Mouse (Mus musculus) liver, adult 2 months (tissue): ENCODE results near the gene Slc45a3. TPM values are rescaled to one million over a fixed set of nuclear protein-coding genes. Genes with fewer than 3 reads are reported as not detected.

Experiments
- DNase-seq: peaks from one replicate; pipeline ENCODE4 v3.0.0-alpha.2; 2011; ENCODE audit warnings: low read depth, low spot score; ENCODE audit errors: extremely low read depth
- H3K27ac ChIP-seq: fragments of 200-500 bp; replicated peaks from 2 replicates; pipeline ENCODE4 v1.5.1; 2012; ENCODE audit warnings: low read depth, mild to moderate bottlenecking, control low read depth, inconsistent platforms, low read length; ENCODE audit not compliant: insufficient read depth
- H3K27me3 ChIP-seq: fragments of 200-500 bp; 2 replicates; pipeline ENCODE4 v1.6.1; 2012; ENCODE audit warnings: mild to moderate bottlenecking, moderate library complexity, low read length, inconsistent platforms; ENCODE audit not compliant: control insufficient read depth, insufficient read depth
- H3K36me3 ChIP-seq: fragments of 200-500 bp; 2 replicates; pipeline ENCODE4 v1.6.1; 2012; ENCODE audit warnings: low read length, inconsistent platforms; ENCODE audit not compliant: control insufficient read depth, insufficient read depth
- H3K4me1 ChIP-seq: fragments of 200-500 bp; 2 replicates; pipeline ENCODE4 v1.6.1; 2011; ENCODE audit warnings: low read length; ENCODE audit not compliant: control insufficient read depth, insufficient read depth
- H3K4me3 ChIP-seq: fragments of 200-500 bp; 2 replicates; pipeline ENCODE4 v1.5.1; 2011; ENCODE audit warnings: low read depth, mild to moderate bottlenecking, control low read depth, low read length, moderate library complexity; ENCODE audit not compliant: insufficient read depth
- H3K79me2 ChIP-seq: fragments of 200-500 bp; 2 replicates; pipeline ENCODE4 v1.6.1; 2012; ENCODE audit warnings: inconsistent platforms, mild to moderate bottlenecking, low read length, moderate library complexity; ENCODE audit not compliant: control insufficient read depth, insufficient read depth
- H3K9ac ChIP-seq: fragments of 200-500 bp; 2 replicates; pipeline ENCODE4 v1.6.1; 2012; ENCODE audit warnings: low read depth, mild to moderate bottlenecking, control low read depth, inconsistent platforms, low read length
- CTCF ChIP-seq: fragments of 200-500 bp; IDR thresholded peaks from 2 replicates; pipeline ENCODE4 v1.5.1; 2011; ENCODE audit warnings: low read depth, low read length, control low read depth
- POLR2A ChIP-seq: fragments of 200-500 bp; IDR thresholded peaks from 2 replicates; pipeline ENCODE4 v1.6.1; 2011; ENCODE audit warnings: low read length, control low read depth; ENCODE audit not compliant: insufficient read depth; ENCODE audit errors: extremely low read depth
- WGBS: fragments of 180-500 bp; shearing (Covaris S2); methylation state at CpG from one replicate; pipeline ENCODE4 v1.1.7; 2018; 5-methylcytosine and 5-hydroxymethylcytosine counted together
- polyA plus RNA-seq: library from polyadenylated mRNA; depleted of rRNA; stranded (reverse); fragments of >200 nt; gene quantifications from 2 replicates; pipeline ENCODE4 v1.2.3, GENCODE M21; 2012
- total RNA-seq: library from RNA; depleted of rRNA; stranded (reverse); fragments of >200 nt; gene quantifications from 2 replicates; pipeline ENCODE4 v1.2.3, GENCODE M21; 2014

Gene Slc45a3
- total and polyA plus RNA-seq, 2 experiments = 10.0 to 28.0 TPM

DNA sequence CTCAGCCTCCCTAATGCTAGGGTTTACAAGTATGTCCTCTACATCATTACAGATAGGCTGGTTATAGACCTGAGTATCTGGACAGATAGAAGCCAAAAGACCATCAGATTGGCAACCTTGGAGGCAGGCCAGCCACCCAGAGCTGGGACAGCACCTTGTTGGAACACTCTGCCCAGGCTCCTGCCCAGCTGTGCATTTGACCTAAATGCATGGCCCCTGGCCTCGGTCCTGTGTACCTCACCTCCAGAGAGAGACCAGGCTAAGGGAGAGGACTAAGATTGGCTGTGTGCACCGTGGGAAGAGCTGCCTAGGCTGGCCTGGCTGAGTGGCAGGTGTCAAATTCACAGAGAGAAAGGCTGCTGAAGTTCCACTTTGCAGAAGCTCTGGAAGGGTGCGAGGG is 5.8 kb downstream of the Slc45a3 start:
- TF ChIP-seq CTCF (no peak), POLR2A (no peak)

DNA sequence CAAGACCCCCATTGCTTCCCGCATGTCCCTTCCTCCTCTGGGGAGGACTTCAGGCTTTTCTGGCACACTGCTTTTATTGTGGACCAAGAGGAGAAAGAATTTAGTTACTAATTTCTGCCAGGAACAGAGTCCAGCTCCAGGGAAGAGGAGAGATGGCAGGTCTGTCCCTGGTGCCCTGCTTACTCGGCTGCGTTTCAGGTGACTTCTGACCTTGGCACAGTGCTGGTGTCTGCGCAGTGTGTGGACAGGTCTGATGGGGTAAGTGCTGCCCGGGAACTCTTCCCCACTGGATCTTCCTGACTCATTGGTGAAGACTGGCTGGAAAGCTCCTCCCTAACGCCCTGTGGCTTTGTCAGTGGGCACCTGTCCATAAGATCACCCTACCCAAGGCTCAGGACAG is 6.2 kb downstream of the Slc45a3 start:
- peaks cover 36% of the 10 kb centered on the region; the same call in 1 of the 2 replicates for H3K79me2 ChIP-seq
- H3K27me3 ChIP-seq = no peaks in the 10 kb centered on the region
- peaks cover 44% of the 10 kb centered on the region for H3K4me1 ChIP-seq
- H3K9ac ChIP-seq = peak overlapping the region; percentile 15
- H3K4me3 ChIP-seq = no peak overlapping the region
- no peaks in the 10 kb centered on the region for H3K36me3 ChIP-seq
- WGBS = 18% methylated on average over 6 of the region's 6 CpGs
- DNase-seq = peak; percentile 99
- H3K27ac ChIP-seq = peak overlapping the region; percentile 99
- TF ChIP-seq POLR2A = no peak
- TF ChIP-seq CTCF = no peak

More for the DNA sequence above, 5.8 kb downstream of the Slc45a3 start:
- DNase-seq = no peak
- H3K36me3 ChIP-seq = no peaks in the 10 kb centered on the region
- peak overlapping the region; percentile 15 for H3K9ac ChIP-seq
- peak overlapping the region; percentile 83 for H3K27ac ChIP-seq
- H3K4me3 ChIP-seq = no peak overlapping the region
- no peaks in the 10 kb centered on the region for H3K27me3 ChIP-seq
- H3K79me2 ChIP-seq = peaks cover 32% of the 10 kb centered on the region; the same call in 1 of the 2 replicates
- 11% methylated on average over 3 of the region's 3 CpGs for WGBS
- H3K4me1 ChIP-seq = peaks cover 42% of the 10 kb centered on the region

DNA sequence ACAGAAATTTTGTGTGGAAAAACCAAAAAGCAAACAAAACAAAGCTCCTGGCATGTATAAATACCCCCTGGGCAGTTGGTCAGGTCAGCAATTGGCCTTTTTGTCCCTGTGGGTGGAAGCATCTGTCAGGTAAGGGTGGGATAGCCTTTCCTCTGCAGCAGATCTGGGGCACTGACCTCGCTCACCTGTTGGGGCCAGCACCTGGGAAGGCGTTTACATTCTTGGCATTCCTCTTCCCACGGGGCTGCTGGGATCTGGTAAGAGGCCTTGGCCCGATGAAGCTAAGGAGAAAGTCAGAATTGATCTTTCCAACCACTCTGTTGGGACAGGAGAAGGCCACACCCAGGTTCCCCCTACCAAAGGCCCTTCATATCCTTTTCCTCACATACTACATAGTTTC is 7.1 kb downstream of the Slc45a3 start:
- H3K4me1 ChIP-seq = peaks cover 46% of the 10 kb centered on the region
- no peaks in the 10 kb centered on the region for H3K36me3 ChIP-seq
- no peaks in the 10 kb centered on the region for H3K27me3 ChIP-seq
- 21% methylated on average over 4 of the region's 4 CpGs for WGBS
- H3K9ac ChIP-seq = peak overlapping the region; percentile 41; the same call in 1 of the 2 replicates
- TF ChIP-seq POLR2A = no peak
- TF ChIP-seq CTCF = no peak
- no peak overlapping the region for H3K4me3 ChIP-seq
- peak overlapping the region; percentile 99 for H3K27ac ChIP-seq
- peak; percentile 80 for DNase-seq
- peaks cover 40% of the 10 kb centered on the region; the same call in 1 of the 2 replicates for H3K79me2 ChIP-seq

DNA sequence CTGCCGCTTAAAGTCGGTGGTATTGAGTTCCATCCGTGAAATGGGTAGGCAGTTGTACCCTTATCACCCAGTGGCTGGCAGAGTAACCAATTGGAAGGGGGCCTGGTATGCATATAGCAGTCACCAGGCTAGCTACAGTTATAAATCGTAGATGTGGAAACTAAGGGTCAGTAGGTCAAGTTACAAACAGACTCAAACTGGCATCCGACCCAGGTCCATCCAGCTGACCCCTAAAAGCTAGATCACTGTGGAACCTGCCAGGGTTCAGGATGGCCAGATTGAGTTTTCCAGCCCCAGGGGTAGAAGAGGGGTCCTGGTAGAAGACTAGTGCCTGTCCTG is 7.5 kb downstream of the Slc45a3 start:
- Histone ChIP-seq H3K27me3 (no peaks in the 10 kb centered on the region), H3K36me3 (no peaks in the 10 kb centered on the region), H3K4me1 (peaks cover 47% of the 10 kb centered on the region), H3K9ac (peak overlapping the region; percentile 88), H3K4me3 (peak overlapping the region; percentile 73), H3K27ac (peak overlapping the region; percentile 99), H3K79me2 (peaks cover 44% of the 10 kb centered on the region; the same call in 1 of the 2 replicates)
- WGBS = 27% methylated on average over 5 of the region's 5 CpGs
- DNase-seq = peak; percentile 95
- TF ChIP-seq POLR2A (peak; percentile 40; the same call in 1 of the 2 replicates), CTCF (no peak)

DNA sequence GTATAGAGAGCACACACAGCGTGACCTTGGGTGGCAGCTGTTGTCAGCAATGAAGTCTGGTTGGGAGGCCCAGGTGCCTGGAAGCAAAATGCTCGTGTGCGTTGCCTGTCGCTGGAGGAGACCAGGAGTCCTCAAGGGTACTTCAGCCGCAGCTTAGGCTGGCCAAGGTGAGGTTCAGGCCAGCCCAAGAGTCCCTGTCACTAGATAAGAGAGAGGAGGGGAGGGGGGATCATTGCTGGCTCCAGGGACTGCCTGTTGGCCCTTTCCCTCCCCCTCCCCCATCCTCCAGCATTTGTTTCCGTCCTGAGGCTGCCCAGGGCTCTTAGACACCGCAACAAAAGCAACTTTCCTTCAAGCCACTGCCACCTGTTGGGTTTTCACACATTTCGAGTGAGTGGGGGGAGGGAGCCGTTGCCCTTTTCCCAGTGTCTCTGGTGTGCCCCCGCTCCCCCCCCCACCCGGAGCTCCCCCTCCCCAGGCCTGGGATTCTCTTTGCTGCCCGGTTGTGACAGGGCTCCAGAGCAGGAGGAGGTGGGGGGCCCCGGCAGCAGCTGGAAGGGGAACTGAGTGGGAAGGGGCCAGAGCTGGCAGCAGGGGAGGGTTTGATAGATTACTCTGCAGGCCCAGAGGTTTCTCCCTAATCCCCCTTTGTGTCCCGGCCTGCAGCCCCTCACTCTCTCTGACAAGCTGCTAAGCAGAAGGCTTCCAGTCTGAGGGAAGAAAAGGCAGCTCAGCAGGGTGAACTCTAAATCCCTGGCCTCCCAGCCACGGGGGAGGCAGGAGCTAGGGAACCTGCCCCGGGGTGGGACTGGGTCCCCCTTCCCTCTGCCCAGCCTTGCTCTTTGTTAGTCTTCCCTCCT is 8.1 kb downstream of the Slc45a3 start:
- DNase-seq = peak; percentile 43
- Histone ChIP-seq H3K4me1 (peaks cover 47% of the 10 kb centered on the region), H3K9ac (peak overlapping the region; percentile 88), H3K36me3 (no peaks in the 10 kb centered on the region), H3K79me2 (peaks cover 43% of the 10 kb centered on the region; the same call in 1 of the 2 replicates), H3K4me3 (peak overlapping the region; percentile 73), H3K27me3 (no peaks in the 10 kb centered on the region), H3K27ac (peak overlapping the region; percentile 99)
- no peak for TF ChIP-seq POLR2A
- TF ChIP-seq CTCF = no peak
- WGBS = 11% methylated on average over 16 of the region's 16 CpGs
